Mouse (Mus musculus) olfactory bulb, adult 2 months (tissue): ENCODE results near the gene Nkpd1.

Experiments used
- CTCF ChIP-seq: fragments of 200-500 bp; IDR thresholded peaks from 2 replicates; pipeline ENCODE4 v1.5.1; 2012; ENCODE audit warnings: low read depth, mild to moderate bottlenecking, low read length, moderate library complexity; ENCODE audit not compliant: insufficient read depth
- POLR2A ChIP-seq: fragments of 200-500 bp; IDR thresholded peaks from 2 replicates; pipeline ENCODE4 v1.6.1; 2012; ENCODE audit warnings: mild to moderate bottlenecking, low read depth, low read length, moderate library complexity; ENCODE audit not compliant: insufficient read depth

DNA sequence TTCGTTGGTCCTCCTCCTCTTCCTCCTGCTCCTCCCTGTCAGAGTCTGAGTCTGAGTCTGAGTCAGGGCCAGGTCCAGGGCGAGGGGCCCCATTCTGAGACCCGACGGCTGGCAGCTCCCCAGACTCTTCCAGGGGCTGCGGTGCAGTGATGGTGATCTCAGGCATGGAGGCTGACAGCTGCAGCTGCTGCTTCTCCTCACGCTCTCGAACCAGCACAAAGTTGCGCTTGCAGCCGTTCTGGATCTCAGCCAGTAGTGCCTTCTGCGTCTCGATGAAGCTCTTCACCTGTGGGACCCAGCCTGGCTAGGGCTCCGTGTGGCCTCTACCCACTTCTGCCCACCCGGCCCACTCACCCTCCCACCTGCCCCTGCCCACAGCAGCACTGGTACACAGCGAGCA, 14.6 kb downstream of the Nkpd1 start:
- TF ChIP-seq POLR2A, result no peak
- TF ChIP-seq CTCF, result no peak
